Mouse (Mus musculus): ENCODE measurements around the gene 4930507D05Rik.
"Not testable (repeated sequence)": the region's sequence is repeated elsewhere in the genome, so short reads cannot be mapped to it uniquely, and the experiment has no call there.

The 4930507D05Rik gene

DNA sequence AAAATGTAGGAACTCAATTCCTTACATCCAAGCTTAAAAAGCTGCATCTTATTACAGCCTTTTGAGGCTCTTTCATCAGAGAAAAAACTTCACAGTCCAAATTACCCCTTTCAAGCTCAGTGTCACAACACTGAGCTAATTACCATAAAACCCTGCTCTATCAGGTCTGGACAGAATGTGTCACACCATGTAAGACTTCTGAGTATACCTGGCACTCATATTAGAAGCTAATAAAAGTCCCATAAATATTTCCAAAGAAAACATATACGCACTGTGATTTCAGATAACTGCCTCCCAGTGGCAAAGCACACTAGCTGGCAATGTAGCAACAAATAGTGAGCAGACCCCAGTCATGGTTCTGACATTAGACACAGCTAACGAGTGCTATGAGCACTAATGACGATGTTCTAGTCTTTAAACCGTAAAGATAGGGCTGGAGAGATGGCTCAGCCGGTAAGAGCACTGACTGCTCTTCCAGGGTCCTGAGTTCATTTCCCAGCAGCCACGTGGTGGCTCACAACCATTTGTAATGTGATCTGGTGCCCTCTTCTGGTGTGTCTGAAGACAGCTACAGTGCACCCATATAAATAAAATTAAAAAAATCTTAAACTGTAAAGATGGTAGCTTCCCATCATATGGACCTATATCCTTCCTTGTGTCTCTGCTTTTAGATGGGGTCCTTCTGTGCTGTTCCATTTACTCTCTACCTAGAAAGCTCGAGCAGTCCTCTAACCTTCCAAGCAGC, 32.0 kb downstream of the 4930507D05Rik start:
- DNase-seq: peak; percentile 35

- DNase-seq: no peak
Measured at GRCm38 (mm10) chr10:62485878-62486582, 36.7 kb downstream of the 4930507D05Rik start.

DNA sequence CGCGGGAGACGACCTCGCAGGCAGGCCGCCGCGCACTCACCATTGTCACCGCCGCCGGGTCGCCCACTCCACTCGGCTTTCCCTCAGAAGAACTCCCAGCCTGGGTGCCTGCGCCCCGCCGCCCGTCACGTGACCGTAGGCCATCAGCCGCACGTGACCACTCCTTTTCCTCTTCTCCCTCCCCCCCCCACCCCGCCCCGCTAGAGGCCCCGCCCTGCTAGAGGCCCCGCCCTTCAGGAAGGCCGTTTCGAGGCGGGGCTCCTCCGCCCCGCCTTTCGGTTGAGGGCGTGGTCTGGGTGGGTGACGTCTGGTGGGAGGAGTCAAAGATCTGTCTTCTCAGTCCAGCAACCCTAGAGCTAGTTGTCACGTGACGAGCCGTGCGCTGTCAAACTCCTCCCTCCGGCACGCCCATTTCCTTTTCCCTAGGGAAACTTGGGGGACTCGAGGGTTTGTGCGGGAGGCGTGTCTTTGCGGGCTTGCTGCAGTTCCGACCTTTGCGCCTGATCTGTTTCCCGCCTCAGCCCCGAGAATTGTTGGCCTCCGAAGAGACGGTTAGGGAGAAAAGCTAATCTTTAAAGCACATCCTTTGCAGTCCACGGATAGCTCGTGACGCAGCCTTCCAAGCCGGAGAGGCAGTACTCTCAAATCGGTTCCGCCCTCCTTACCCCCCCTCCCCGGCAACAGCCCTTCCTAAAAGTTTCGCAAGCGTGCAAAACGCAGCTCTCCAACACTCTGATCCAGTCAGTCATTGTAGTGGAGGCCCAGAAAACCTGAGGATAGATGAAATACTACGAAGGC, 37.5 kb downstream of the 4930507D05Rik start, which contains the start of gene Vps26a:
Gene Vps26a, minus strand, starts transcription at position 188 of the 798 bp plus-strand sequence.
- DNase-seq: peak; percentile 100

- peak; percentile 85 for DNase-seq
Measured at GRCm38 (mm10) chr10:62488266-62488665, 39.0 kb downstream of the 4930507D05Rik start.

DNA sequence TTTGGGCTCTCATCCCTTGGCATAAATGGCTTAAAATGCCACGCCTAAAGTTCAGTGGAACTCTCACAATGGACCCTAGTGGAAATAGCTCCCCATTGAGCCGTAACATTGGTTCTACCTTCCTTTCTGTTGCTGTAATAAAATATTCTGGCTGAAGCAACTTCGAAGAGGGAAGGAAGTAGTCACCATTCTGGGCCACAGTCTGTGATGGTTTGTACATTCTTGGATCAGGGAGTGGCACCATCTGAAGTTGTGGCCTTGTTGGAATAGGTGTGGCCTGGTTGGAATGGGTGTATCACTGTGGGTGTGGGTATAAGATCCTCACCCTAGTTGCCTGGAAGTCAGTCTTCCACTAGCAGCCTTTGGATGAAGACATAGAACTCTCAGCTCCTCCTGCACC, 42.4 kb downstream of the 4930507D05Rik start:
- DNase-seq: not testable (repeated sequence)

DNA sequence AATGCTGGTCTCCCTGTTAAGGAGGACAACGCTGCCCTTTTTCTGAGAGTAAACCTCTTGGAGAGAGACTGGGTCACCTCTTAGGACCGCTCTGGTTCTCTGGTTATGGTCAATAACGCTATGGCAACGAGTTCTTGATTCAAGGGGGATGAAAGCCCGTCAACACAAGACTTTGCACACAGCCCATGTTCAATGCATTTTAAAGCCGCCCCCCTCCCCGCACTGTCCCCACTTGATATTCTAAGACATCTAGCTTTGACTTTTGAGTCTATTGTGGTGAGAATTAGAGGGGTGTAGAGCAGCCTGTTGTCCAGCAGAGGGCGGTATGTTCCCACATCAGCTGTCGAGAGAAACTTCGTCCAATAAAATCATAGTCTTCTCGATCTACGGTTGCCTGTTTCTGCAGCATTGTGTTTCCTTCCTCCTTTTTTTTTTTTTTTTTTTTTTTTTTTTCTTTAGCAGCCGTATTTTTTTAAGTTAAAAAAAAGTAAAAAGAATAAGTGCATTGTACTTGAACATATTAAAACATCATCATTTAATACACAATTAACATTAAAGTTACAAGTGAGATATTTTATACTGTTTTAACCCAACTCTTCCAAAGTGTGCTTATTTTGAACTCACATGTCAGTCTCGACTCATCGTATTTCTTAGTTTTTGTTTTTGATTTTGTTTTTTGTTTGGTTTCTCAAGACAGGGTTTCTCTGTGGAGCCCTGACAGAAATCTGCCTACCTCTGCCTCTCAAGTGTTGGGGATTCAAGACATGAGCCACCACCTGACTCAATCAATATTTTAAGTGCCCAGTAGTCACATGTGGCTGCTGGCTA, 51.0 kb downstream of the 4930507D05Rik start:
- peak; percentile 94 for DNase-seq

Measured in heart, adult 11 months (tissue).